Mouse (Mus musculus) spleen, adult 12 weeks (tissue): ENCODE data around the gene Tmem170.
"Not testable (repeated sequence)": the region's sequence is repeated elsewhere in the genome, so short reads cannot be mapped to it uniquely, and the experiment has no call there.

Source experiments
- DNase-seq: peaks from one replicate; pipeline ENCODE4 v3.0.0; 2022; ENCODE audit warnings: low spot score

The Tmem170 gene

GRCm38 (mm10) chr8:111875758-111876157 is 792 bp downstream of the Tmem170 start:
- DNase-seq: no peak

GRCm38 (mm10) chr8:111871278-111871677 is 5.3 kb downstream of the Tmem170 start:
- no peak for DNase-seq

GRCm38 (mm10) chr8:111870379-111870778 is 6.2 kb downstream of the Tmem170 start:
- no peak for DNase-seq

- DNase-seq: no peak
Observed at GRCm38 (mm10) chr8:111868664-111869063, 7.9 kb downstream of the Tmem170 start.

GRCm38 (mm10) chr8:111865857-111866256 is 10.7 kb downstream of the Tmem170 start:
- DNase-seq: no peak

GRCm38 (mm10) chr8:111865130-111865852 is 11.3 kb downstream of the Tmem170 start:
- DNase-seq: no peak

GRCm38 (mm10) chr8:111864648-111865047 is 11.9 kb downstream of the Tmem170 start:
- no peak for DNase-seq

GRCm38 (mm10) chr8:111863280-111863679 is 13.3 kb downstream of the Tmem170 start:
- DNase-seq: no peak

- no peak for DNase-seq
Observed at GRCm38 (mm10) chr8:111855977-111856376, 20.6 kb downstream of the Tmem170 start.

- DNase-seq: peak; percentile 92
Observed at GRCm38 (mm10) chr8:111853861-111854501, 22.6 kb downstream of the Tmem170 start, which contains the start of gene Cfdp1. Cfdp1 (minus strand) TSS chr8:111854291.

GRCm38 (mm10) chr8:111853219-111853618 is 23.3 kb downstream of the Tmem170 start:
- DNase-seq: not testable (repeated sequence)

- DNase-seq: no peak
Observed at GRCm38 (mm10) chr8:111846746-111847145, 29.8 kb downstream of the Tmem170 start.

- DNase-seq: no peak
Observed at GRCm38 (mm10) chr8:111835540-111835939, 41.0 kb downstream of the Tmem170 start.

- DNase-seq: no peak
Observed at GRCm38 (mm10) chr8:111834011-111834410, 42.5 kb downstream of the Tmem170 start.

- no peak for DNase-seq
Observed at GRCm38 (mm10) chr8:111832983-111833382, 43.6 kb downstream of the Tmem170 start.

GRCm38 (mm10) chr8:111831996-111832395 is 44.6 kb downstream of the Tmem170 start:
- no peak for DNase-seq

- DNase-seq: no peak
Observed at GRCm38 (mm10) chr8:111828595-111828994, 48.0 kb downstream of the Tmem170 start.

GRCm38 (mm10) chr8:111825219-111825618 is 51.3 kb downstream of the Tmem170 start:
- DNase-seq: no peak

GRCm38 (mm10) chr8:111824334-111824733 is 52.2 kb downstream of the Tmem170 start:
- DNase-seq: no peak

- peak; percentile 41 for DNase-seq
Observed at GRCm38 (mm10) chr8:111821199-111821598, 55.4 kb downstream of the Tmem170 start.

- no peak for DNase-seq
Observed at GRCm38 (mm10) chr8:111820691-111821090, 55.9 kb downstream of the Tmem170 start.

- no peak for DNase-seq
Observed at GRCm38 (mm10) chr8:111820018-111820417, 56.5 kb downstream of the Tmem170 start.

- no peak for DNase-seq
Observed at GRCm38 (mm10) chr8:111818556-111818955, 58.0 kb downstream of the Tmem170 start.

GRCm38 (mm10) chr8:111815078-111815477 is 61.5 kb downstream of the Tmem170 start:
- no peak for DNase-seq
